Mouse (Mus musculus) gastrocnemius, adult 2 months (tissue): Measurements from ENCODE around the gene Sema5a. TPM values are rescaled to one million over a fixed set of nuclear protein-coding genes. Genes with fewer than 3 reads are reported as not detected.
A peak's percentile ranks its signal among the peaks of the same experiment; 100 is the strongest.

Experiments used
- DNase-seq: peaks from one replicate; pipeline ENCODE4 v3.0.0; 2022
- H3K27ac ChIP-seq: fragments of 200-600 bp; 2 replicates; pipeline ENCODE4 v1.8.1; 2022; ENCODE audit warnings: mild to moderate bottlenecking
- H3K4me3 ChIP-seq: fragments of 200-600 bp; 2 replicates; pipeline ENCODE4 v1.8.1; 2022; ENCODE audit warnings: mild to moderate bottlenecking, moderate library complexity
- CTCF ChIP-seq: fragments of 200-600 bp; IDR thresholded peaks from 2 replicates; pipeline ENCODE4 v1.8.1; 2022; ENCODE audit warnings: antibody characterized with exemption, mild to moderate bottlenecking, moderate library complexity
- intact Hi-C: fragments of 180-260 bp; cut with DNase I; formaldehyde crosslinking; loops from one replicate; pipeline ENCODE4 v1.15.1; 2025
- total RNA-seq, 2 experiments: library from RNA; stranded (reverse); gene quantifications; 2 replicates each; pipeline ENCODE4 v1.2.3; 2021

The Sema5a gene
- total RNA-seq, 2 experiments from 2014 or later, result 1.4 to 3.1 TPM

DNA sequence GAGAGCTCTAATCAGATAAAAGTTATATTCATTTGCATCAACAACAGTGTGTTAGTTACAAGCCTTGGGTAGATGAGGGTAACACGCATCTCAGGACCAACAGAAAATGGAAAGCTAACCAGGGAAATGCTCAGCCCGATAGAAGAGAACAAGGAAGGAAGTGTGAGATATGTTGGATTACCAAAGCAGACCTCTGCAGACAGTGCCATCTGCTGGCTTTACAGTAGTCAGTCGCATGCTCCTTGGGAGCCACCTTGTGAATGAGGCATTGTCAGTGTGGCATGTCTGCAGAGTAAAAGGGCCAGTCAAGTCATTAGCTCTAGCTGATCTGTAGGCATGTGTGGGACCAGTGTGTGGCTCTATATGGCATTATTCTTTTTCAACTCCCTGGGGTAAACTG is 486.2 kb downstream of the Sema5a start:
- intact Hi-C loops, result no loop called here
- DNase-seq, result no peak
- peak; percentile 61 for TF ChIP-seq CTCF
- Histone ChIP-seq H3K27ac (no peak overlapping the region), H3K4me3 (no peak overlapping the region)

Other genes with a start within 250 kb of the Sema5a start
- not detected for gene Tas2r119, start 67.5 kb upstream of the Sema5a start, total RNA-seq